Mouse (Mus musculus) midbrain, embryonic 11.5 days (tissue): Measurements from ENCODE around the gene Zp3r. TPM values are rescaled to one million over a fixed set of nuclear protein-coding genes. Genes with fewer than 3 reads are reported as not detected.
"Not testable (repeated sequence)": the region's sequence is repeated elsewhere in the genome, so short reads cannot be mapped to it uniquely, and the experiment has no call there.

Experiments
- ATAC-seq: fragments of 200-750 bp; cut with Nextera tagmentation; 2 replicates; pipeline ENCODE4 v1.8.0; 2017; ENCODE audit warnings: moderate TSS enrichment, moderate library complexity; ENCODE audit not compliant: low FRiP score
- DNase-seq: peaks from one replicate; pipeline ENCODE4 v3.0.0; 2015; ENCODE audit warnings: low spot score; ENCODE audit errors: missing footprints
- H3K27ac ChIP-seq: fragments of 300-500 bp; sonication (generic); 2 replicates; pipeline ENCODE4 v1.5.1; 2014; ENCODE audit warnings: low read depth, low read length
- H3K27me3 ChIP-seq: fragments of 300-500 bp; sonication (generic); 2 replicates; pipeline ENCODE4 v1.6.1; 2014; ENCODE audit warnings: mild to moderate bottlenecking, low read length, moderate library complexity, mixed read lengths; ENCODE audit not compliant: control insufficient read depth, insufficient read depth
- H3K36me3 ChIP-seq: fragments of 300-500 bp; sonication (generic); 2 replicates; pipeline ENCODE4 v1.6.1; 2014; ENCODE audit warnings: mild to moderate bottlenecking, low read length, moderate library complexity, mixed read lengths; ENCODE audit not compliant: control insufficient read depth, insufficient read depth
- H3K4me1 ChIP-seq: fragments of 300-500 bp; sonication (generic); 2 replicates; pipeline ENCODE4 v1.6.1; 2014; ENCODE audit warnings: low read length; ENCODE audit not compliant: control insufficient read depth, insufficient read depth
- H3K4me2 ChIP-seq: fragments of 300-500 bp; sonication (generic); 2 replicates; pipeline ENCODE4 v1.6.1; 2014; ENCODE audit warnings: mild to moderate bottlenecking, moderate library complexity
- H3K4me3 ChIP-seq: fragments of 300-500 bp; sonication (generic); 2 replicates; pipeline ENCODE4 v1.5.1; 2014; ENCODE audit warnings: low read depth, low read length
- H3K9ac ChIP-seq: fragments of 300-500 bp; sonication (generic); 2 replicates; pipeline ENCODE4 v1.6.1; 2014; ENCODE audit warnings: low read length
- H3K9me3 ChIP-seq: fragments of 300-500 bp; sonication (generic); 2 replicates; pipeline ENCODE4 v1.6.1; 2016; ENCODE audit warnings: low read length; ENCODE audit not compliant: control insufficient read depth
- WGBS: fragments of 180-500 bp; shearing (Covaris S2); extraction: QIAGEN DNeasy Blood & Tissue Kit; methylation state at CpG from one replicate; pipeline ENCODE4 v1.1.7; 2014; 5-methylcytosine and 5-hydroxymethylcytosine counted together
- polyA plus RNA-seq: library from polyadenylated mRNA; unstranded; fragments of >200 nt; fragmentation: Nextera tagmentation; extraction: Ambion mirVana; gene quantifications from 2 replicates; pipeline ENCODE4 v1.2.1, GENCODE M21; 2014

Zp3r gene
- not detected in 2 replicates for polyA plus RNA-seq

DNA sequence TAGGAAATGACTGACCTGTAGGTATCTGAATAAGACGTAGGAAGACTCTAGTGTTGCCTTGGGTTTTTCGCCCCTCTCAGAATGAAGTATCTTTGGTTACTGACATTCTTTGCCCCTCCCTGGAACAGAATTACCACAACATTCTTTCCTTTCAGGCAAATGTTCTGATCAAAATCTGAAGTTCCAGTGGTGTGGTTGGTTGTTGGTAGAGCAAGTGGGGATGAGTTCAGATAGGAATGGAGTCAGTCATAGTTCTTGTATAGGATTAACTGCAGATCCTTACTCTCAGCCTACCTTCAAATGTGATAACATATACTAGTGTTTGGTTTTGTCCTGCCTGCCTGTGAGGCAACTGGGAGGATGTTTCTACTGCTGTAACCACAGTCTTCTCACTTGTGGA lies at the start of gene Zp3r:
Gene Zp3r (minus strand): TSS at position 101 of the 400 bp plus-strand sequence.
- WGBS, result 88% methylated on average over 2 of the region's 2 CpGs
- ATAC-seq (no peak), DNase-seq (no peak)
- H3K9ac ChIP-seq, result no peak within 1 kb of the TSS
- no peaks in the 10 kb centered on the region for H3K36me3 ChIP-seq
- H3K9me3 ChIP-seq, result no peaks in the 10 kb centered on the region
- H3K27ac ChIP-seq, result no peak within 1 kb of the TSS
- H3K4me1 ChIP-seq, result no peaks in the 10 kb centered on the region
- no peak within 1 kb of the TSS for H3K4me2 ChIP-seq
- no peak within 1 kb of the TSS for H3K4me3 ChIP-seq
- H3K27me3 ChIP-seq, result no peaks in the 10 kb centered on the region

DNA sequence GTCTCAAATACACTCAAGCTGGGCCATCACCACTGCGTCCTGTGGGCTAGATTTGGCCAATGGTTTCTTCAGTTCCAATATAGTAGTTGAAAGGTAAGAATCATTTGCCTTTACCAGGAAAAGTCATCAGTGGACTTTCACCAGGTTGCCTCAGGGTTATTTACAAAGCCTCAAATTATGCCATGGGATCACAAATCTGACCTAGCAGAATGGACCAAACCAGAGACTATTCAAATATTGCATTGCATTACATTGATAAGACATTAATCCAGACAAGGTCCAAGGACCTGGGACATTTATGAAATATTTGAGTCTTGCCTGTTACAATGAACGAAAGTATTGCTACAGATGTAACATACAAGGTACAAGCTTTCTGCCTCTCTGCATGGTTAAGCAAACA lies 49.1 kb upstream of the Zp3r start:
- Histone ChIP-seq H3K27ac (no peak overlapping the region), H3K4me2 (no peak overlapping the region), H3K27me3 (no peaks in the 10 kb centered on the region), H3K9ac (no peak overlapping the region), H3K36me3 (no peaks in the 10 kb centered on the region), H3K4me3 (no peak overlapping the region), H3K4me1 (no peaks in the 10 kb centered on the region), H3K9me3 (no peaks in the 10 kb centered on the region)
- DNase-seq (peak; percentile 19), ATAC-seq (no peak)
- WGBS, result 86% methylated on average over 2 of the region's 2 CpGs

DNA sequence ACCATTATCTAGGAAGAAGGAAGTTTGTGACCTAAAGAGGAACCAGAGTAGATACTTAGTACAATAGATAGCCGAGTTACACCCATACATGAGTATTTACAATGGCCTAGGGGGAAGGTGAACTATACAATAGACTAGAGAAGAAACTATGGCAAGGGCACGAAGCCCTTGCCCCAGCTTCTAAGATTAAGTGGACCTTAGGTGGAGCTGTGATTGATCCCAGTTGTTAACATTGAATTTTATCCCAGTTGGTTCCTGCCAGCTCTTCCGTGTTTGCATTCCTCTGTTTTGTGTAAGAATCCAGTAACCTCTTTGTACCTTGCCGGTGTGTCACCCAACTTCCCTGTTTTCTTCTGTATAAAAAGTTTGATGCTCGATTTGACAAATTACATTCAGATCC lies 34.2 kb upstream of the Zp3r start:
- ATAC-seq, H3K9ac ChIP-seq: not testable (repeated sequence)
- 87% methylated on average over 5 of the region's 5 CpGs for WGBS

GRCm38 (mm10) chr1:130661454-130661853 lies 32.0 kb upstream of the Zp3r start, which contains the start of gene C4bp:
TSS of gene C4bp (minus strand) at chr1:130661632.
- H3K9me3 ChIP-seq, result no peaks in the 10 kb centered on the region
- ATAC-seq, result no peak
- H3K36me3 ChIP-seq, result no peaks in the 10 kb centered on the region
- no peak within 1 kb of the TSS for H3K9ac ChIP-seq
- DNase-seq, result no peak
- 81% methylated on average over 3 of the region's 3 CpGs for WGBS
- H3K4me3 ChIP-seq, result no peak within 1 kb of the TSS
- H3K27me3 ChIP-seq, result no peaks in the 10 kb centered on the region
- H3K4me2 ChIP-seq, result no peak within 1 kb of the TSS
- no peaks in the 10 kb centered on the region for H3K4me1 ChIP-seq
- H3K27ac ChIP-seq, result no peak within 1 kb of the TSS

More for the DNA sequence above, 34.2 kb upstream of the Zp3r start:
- not testable (repeated sequence) for H3K4me2 ChIP-seq, H3K4me1 ChIP-seq, H3K36me3 ChIP-seq, H3K27me3 ChIP-seq, DNase-seq, H3K9me3 ChIP-seq, H3K4me3 ChIP-seq, H3K27ac ChIP-seq

GRCm38 (mm10) chr1:130659641-130660040 lies 30.2 kb upstream of the Zp3r start:
- not testable (repeated sequence) for H3K4me3 ChIP-seq, ATAC-seq, H3K9ac ChIP-seq, DNase-seq, H3K9me3 ChIP-seq, H3K27me3 ChIP-seq, H3K27ac ChIP-seq, H3K4me1 ChIP-seq, H3K4me2 ChIP-seq, H3K36me3 ChIP-seq
- WGBS, result 49% methylated on average over 5 of the region's 5 CpGs

GRCm38 (mm10) chr1:130644103-130644502 lies 14.7 kb upstream of the Zp3r start:
- WGBS, result 54% methylated on average over 4 of the region's 4 CpGs
- Histone ChIP-seq H3K27me3 (no peaks in the 10 kb centered on the region), H3K9ac (no peak overlapping the region), H3K4me3 (no peak overlapping the region), H3K9me3 (no peaks in the 10 kb centered on the region), H3K4me2 (no peak overlapping the region), H3K27ac (no peak overlapping the region), H3K4me1 (no peaks in the 10 kb centered on the region), H3K36me3 (no peaks in the 10 kb centered on the region)
- ATAC-seq, result peak; percentile 71; the same call in 1 of the 2 replicates
- no peak for DNase-seq

GRCm38 (mm10) chr1:130640967-130641366 lies 11.5 kb upstream of the Zp3r start:
- Histone ChIP-seq H3K27ac (no peak overlapping the region), H3K4me3 (no peak overlapping the region), H3K9me3 (no peaks in the 10 kb centered on the region), H3K27me3 (no peaks in the 10 kb centered on the region), H3K4me2 (no peak overlapping the region), H3K36me3 (no peaks in the 10 kb centered on the region), H3K9ac (no peak overlapping the region), H3K4me1 (no peaks in the 10 kb centered on the region)
- ATAC-seq (no peak), DNase-seq (no peak)

GRCm38 (mm10) chr1:130633761-130634410 lies 4.5 kb upstream of the Zp3r start:
- H3K4me2 ChIP-seq, result no peak overlapping the region
- H3K36me3 ChIP-seq, result no peaks in the 10 kb centered on the region
- H3K9ac ChIP-seq, result no peak overlapping the region
- peak; percentile 98 for DNase-seq
- H3K9me3 ChIP-seq, result no peaks in the 10 kb centered on the region
- 31% methylated on average over 16 of the region's 16 CpGs for WGBS
- no peak overlapping the region for H3K4me3 ChIP-seq
- no peaks in the 10 kb centered on the region for H3K4me1 ChIP-seq
- no peak overlapping the region for H3K27ac ChIP-seq
- peak; percentile 70 for ATAC-seq
- no peaks in the 10 kb centered on the region for H3K27me3 ChIP-seq

GRCm38 (mm10) chr1:130633316-130633715 lies 3.9 kb upstream of the Zp3r start:
- 92% methylated on average over 8 of the region's 8 CpGs for WGBS
- H3K4me1 ChIP-seq, result no peaks in the 10 kb centered on the region

More at GRCm38 (mm10) chr1:130633316-130633715, 3.9 kb upstream of the Zp3r start:
- Histone ChIP-seq H3K4me2 (no peak overlapping the region), H3K27ac (no peak overlapping the region), H3K36me3 (no peaks in the 10 kb centered on the region), H3K9me3 (no peaks in the 10 kb centered on the region), H3K9ac (no peak overlapping the region), H3K27me3 (no peaks in the 10 kb centered on the region), H3K4me3 (no peak overlapping the region)
- no peak for ATAC-seq
- DNase-seq, result no peak
